Mouse (Mus musculus) hindbrain, postnatal 0 days (tissue): Measurements from ENCODE around the gene Dnaaf3. TPM values are rescaled to one million over a fixed set of nuclear protein-coding genes. Genes with fewer than 3 reads are reported as not detected.

Experiments
- ATAC-seq: fragments of 200-750 bp; cut with Nextera tagmentation; 2 replicates; pipeline ENCODE4 v1.8.0; 2017; ENCODE audit warnings: mild to moderate bottlenecking, moderate TSS enrichment, moderate library complexity
- DNase-seq: peaks from one replicate; pipeline ENCODE4 v3.0.0-alpha.2; 2015; ENCODE audit warnings: low spot score
- H3K27ac ChIP-seq: fragments of 300-500 bp; sonication (generic); 2 replicates; pipeline ENCODE4 v1.5.1; 2014; ENCODE audit warnings: mild to moderate bottlenecking
- H3K27me3 ChIP-seq: fragments of 300-500 bp; sonication (generic); 2 replicates; pipeline ENCODE4 v1.6.1; 2014; ENCODE audit warnings: low read length, mixed read lengths; ENCODE audit not compliant: insufficient read depth
- H3K36me3 ChIP-seq: fragments of 300-500 bp; sonication (generic); 2 replicates; pipeline ENCODE4 v1.6.1; 2014; ENCODE audit warnings: low read length, mixed read lengths; ENCODE audit not compliant: insufficient read depth
- H3K4me1 ChIP-seq: fragments of 300-500 bp; sonication (generic); 2 replicates; pipeline ENCODE4 v1.6.1; 2014; ENCODE audit warnings: antibody characterized with exemption, low read length, mixed read lengths; ENCODE audit not compliant: insufficient read depth
- H3K4me2 ChIP-seq: fragments of 300-500 bp; sonication (generic); 2 replicates; pipeline ENCODE4 v1.6.1; 2014; ENCODE audit warnings: low read depth, mild to moderate bottlenecking, low read length, moderate library complexity, mixed read lengths
- H3K4me3 ChIP-seq: fragments of 300-500 bp; sonication (generic); 2 replicates; pipeline ENCODE4 v1.5.1; 2014; ENCODE audit warnings: low read length
- H3K9ac ChIP-seq: fragments of 300-500 bp; sonication (generic); replicated peaks from 2 replicates; pipeline ENCODE4 v1.6.1; 2014; ENCODE audit warnings: mild to moderate bottlenecking, low read length, moderate library complexity, mixed read lengths
- H3K9me3 ChIP-seq: fragments of 300-500 bp; sonication (generic); 2 replicates; pipeline ENCODE4 v1.6.1; 2016; ENCODE audit warnings: low read length, mixed read lengths
- CTCF ChIP-seq: IDR thresholded peaks from 2 replicates; pipeline ENCODE4 v1.5.1; 2016; ENCODE audit warnings: antibody characterized with exemption, control low read depth, low read depth
- WGBS: fragments of 180-500 bp; shearing (Covaris S2); extraction: QIAGEN DNeasy Blood & Tissue Kit; methylation state at CpG from one replicate; pipeline ENCODE4 v1.1.7; 2014; 5-methylcytosine and 5-hydroxymethylcytosine counted together
- polyA plus RNA-seq: library from polyadenylated mRNA; unstranded; fragments of >200 nt; fragmentation: Nextera tagmentation; extraction: Ambion mirVana; gene quantifications from 2 replicates; pipeline ENCODE4 v1.2.1, GENCODE M21; 2015
- total RNA-seq: library from RNA; depleted of rRNA; stranded (reverse); fragments of >200 nt; gene quantifications from 2 replicates; pipeline ENCODE4 v1.2.3, GENCODE M21; 2014

Gene Dnaaf3
- total and polyA plus RNA-seq, 2 experiments from 2014 or later, result 2.0 to 3.8 TPM

GRCm38 (mm10) chr7:4504646-4505435, 27.4 kb downstream of the Dnaaf3 start:
- no peak overlapping the region for H3K9ac ChIP-seq
- H3K27ac ChIP-seq, result no peak overlapping the region
- no peak overlapping the region for H3K4me3 ChIP-seq
- WGBS, result 51% methylated on average over 11 of the region's 11 CpGs
- no peaks in the 10 kb centered on the region for H3K9me3 ChIP-seq
- no peaks in the 10 kb centered on the region for H3K27me3 ChIP-seq
- no peak for ATAC-seq
- DNase-seq, result no peak
- H3K36me3 ChIP-seq, result no peaks in the 10 kb centered on the region
- H3K4me2 ChIP-seq, result no peak overlapping the region
- TF ChIP-seq CTCF, result no peak
- peaks cover 9% of the 10 kb centered on the region for H3K4me1 ChIP-seq

- no peak for TF ChIP-seq CTCF
- H3K9ac ChIP-seq, result no peak overlapping the region
- H3K4me3 ChIP-seq, result no peak overlapping the region
- peaks cover 19% of the 10 kb centered on the region for H3K4me1 ChIP-seq
- no peak overlapping the region for H3K27ac ChIP-seq
- DNase-seq (no peak), ATAC-seq (no peak)
- no peaks in the 10 kb centered on the region for H3K36me3 ChIP-seq
- H3K27me3 ChIP-seq, result no peaks in the 10 kb centered on the region
- WGBS, result 84% methylated on average over 5 of the region's 5 CpGs
- no peaks in the 10 kb centered on the region for H3K9me3 ChIP-seq
- no peak overlapping the region for H3K4me2 ChIP-seq
Measured at GRCm38 (mm10) chr7:4503858-4504257, 28.4 kb downstream of the Dnaaf3 start.

- 81% methylated on average over 4 of the region's 4 CpGs for WGBS
Measured at GRCm38 (mm10) chr7:4503100-4503499, 29.2 kb downstream of the Dnaaf3 start.

GRCm38 (mm10) chr7:4502421-4503090, 29.7 kb downstream of the Dnaaf3 start:
- WGBS, result 9% methylated on average over 14 of the region's 14 CpGs
- peak overlapping the region; percentile 91 for H3K4me2 ChIP-seq

More at GRCm38 (mm10) chr7:4503100-4503499, 29.2 kb downstream of the Dnaaf3 start:
- Histone ChIP-seq H3K9ac (no peak overlapping the region), H3K27me3 (no peaks in the 10 kb centered on the region), H3K4me1 (peaks cover 27% of the 10 kb centered on the region), H3K4me3 (no peak overlapping the region), H3K4me2 (no peak overlapping the region), H3K27ac (no peak overlapping the region), H3K36me3 (no peaks in the 10 kb centered on the region), H3K9me3 (no peaks in the 10 kb centered on the region)
- ATAC-seq (no peak), DNase-seq (no peak)
- TF ChIP-seq CTCF, result no peak

GRCm38 (mm10) chr7:4501558-4502397, 30.5 kb downstream of the Dnaaf3 start, which contains the start of gene Ppp1r12c:
Gene Ppp1r12c, minus strand, starts transcription at chr7:4501680.
- Histone ChIP-seq H3K36me3 (no peaks in the 10 kb centered on the region; the same call in 1 of the 2 replicates), H3K9me3 (no peaks in the 10 kb centered on the region), H3K9ac (peak within 1 kb of the TSS; percentile 96), H3K4me1 (peaks cover 30% of the 10 kb centered on the region), H3K27ac (peak within 1 kb of the TSS; percentile 92), H3K4me2 (peak within 1 kb of the TSS; percentile 91), H3K4me3 (peak within 1 kb of the TSS; percentile 92), H3K27me3 (no peaks in the 10 kb centered on the region)
- ATAC-seq (peak; percentile 94), DNase-seq (peak; percentile 97)
- under 1% methylated on average over 61 of the region's 62 CpGs for WGBS
- no peak for TF ChIP-seq CTCF

More at GRCm38 (mm10) chr7:4502421-4503090, 29.7 kb downstream of the Dnaaf3 start:
- no peaks in the 10 kb centered on the region for H3K27me3 ChIP-seq
- H3K4me3 ChIP-seq, result peak overlapping the region; percentile 92
- H3K4me1 ChIP-seq, result peaks cover 30% of the 10 kb centered on the region
- no peak for TF ChIP-seq CTCF
- ATAC-seq (no peak; the same call in 1 of the 2 replicates), DNase-seq (peak; percentile 75)
- peak overlapping the region; percentile 92; the same call in 1 of the 2 replicates for H3K27ac ChIP-seq
- H3K9ac ChIP-seq, result no peak overlapping the region
- no peaks in the 10 kb centered on the region for H3K9me3 ChIP-seq
- no peaks in the 10 kb centered on the region for H3K36me3 ChIP-seq

GRCm38 (mm10) chr7:4500892-4501471, 31.3 kb downstream of the Dnaaf3 start:
- WGBS, result under 1% methylated on average over 37 of the region's 52 CpGs
- Histone ChIP-seq H3K9ac (peak overlapping the region; percentile 96), H3K4me1 (peaks cover 30% of the 10 kb centered on the region), H3K4me3 (peak overlapping the region; percentile 92), H3K27me3 (no peaks in the 10 kb centered on the region), H3K36me3 (no peaks in the 10 kb centered on the region; the same call in 1 of the 2 replicates), H3K4me2 (peak overlapping the region; percentile 91), H3K9me3 (no peaks in the 10 kb centered on the region), H3K27ac (peak overlapping the region; percentile 92)
- peak; percentile 61 for ATAC-seq
- no peak for TF ChIP-seq CTCF
- DNase-seq, result peak; percentile 47
